Mouse (Mus musculus) spleen, adult 2 months (tissue): ENCODE results near the gene Adgrf2.

Source experiments
- CTCF ChIP-seq: fragments of 200-500 bp; IDR thresholded peaks from 2 replicates; pipeline ENCODE4 v1.5.1; 2011; ENCODE audit warnings: mild to moderate bottlenecking, inconsistent platforms; ENCODE audit not compliant: insufficient read depth, insufficient read length, insufficient replicate concordance; ENCODE audit errors: extremely low read depth
- POLR2A ChIP-seq: fragments of 200-500 bp; IDR thresholded peaks from 2 replicates; pipeline ENCODE4 v1.6.1; 2011; ENCODE audit warnings: low read depth, low read length, inconsistent platforms

DNA sequence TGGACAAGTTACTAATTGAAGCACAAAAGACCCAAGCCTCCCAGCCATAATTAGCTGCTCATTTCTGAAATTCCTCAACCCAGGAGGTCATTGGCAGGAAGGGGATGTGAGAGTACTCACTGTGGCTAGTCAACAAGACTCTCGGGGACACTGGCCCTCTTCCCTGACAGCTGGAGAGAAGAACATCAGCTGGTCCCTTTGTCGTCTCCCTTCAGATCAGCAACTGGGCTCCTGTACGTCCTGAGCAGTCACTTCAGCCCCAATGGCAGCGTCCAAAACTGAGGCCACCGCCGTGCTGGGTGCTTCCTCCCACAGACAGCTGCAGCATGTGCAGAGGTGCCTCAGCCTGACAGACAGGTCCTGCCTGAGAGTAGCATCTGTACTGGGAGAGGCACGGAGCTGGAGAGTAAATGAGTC, at the start of gene Adgrf2:
- TF ChIP-seq POLR2A (no peak), CTCF (no peak)
